Mouse (Mus musculus): ENCODE measurements around the gene Tceal7. TPM values are rescaled to one million over a fixed set of nuclear protein-coding genes. Genes with fewer than 3 reads are reported as not detected.

Tceal7 gene
- polyA plus RNA-seq, 1 experiment from 2014 or later = 6.1 TPM

DNA sequence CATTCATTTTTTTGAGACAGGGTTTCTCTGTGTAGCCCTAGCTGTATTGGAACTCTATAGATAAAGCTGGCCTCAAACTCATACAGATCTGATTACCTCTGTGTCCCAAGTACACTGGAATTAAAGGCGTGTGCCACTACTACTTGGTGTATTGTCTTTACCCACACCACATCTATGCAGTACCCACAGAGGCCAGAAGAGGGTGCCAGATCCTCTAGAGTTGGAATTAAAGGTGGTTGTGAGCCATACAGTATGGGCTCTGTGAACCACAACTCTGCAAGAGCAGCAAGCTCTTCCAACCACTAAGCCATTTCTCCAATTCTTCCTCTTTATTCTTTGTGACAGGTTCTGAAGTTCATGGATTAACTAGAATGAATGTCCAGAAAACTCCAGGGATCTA, 17.7 kb upstream of the Tceal7 start:
- Histone ChIP-seq H3K4me1 (ENCODE audit: insufficient read depth, low read length) (no peaks in the 10 kb centered on the region), H3K4me3 (ENCODE audit: low read length) (no peak overlapping the region), H3K36me3 (ENCODE audit: insufficient read depth, low read length) (no peaks in the 10 kb centered on the region), H3K27ac (ENCODE audit: low read length) (no peak overlapping the region), H3K27me3 (ENCODE audit: insufficient read depth, low read length) (peaks cover 7% of the 10 kb centered on the region; the same call in 1 of the 2 replicates), H3K9ac (replicated peaks; ENCODE audit: low read length) (no peak overlapping the region), H3K4me2 (replicated peaks; ENCODE audit: low read depth, low read length) (no peak overlapping the region), H3K9me3 (ENCODE audit: low read length) (0 out of 2 replicates have a peak, but pooled peaks cover 2% of the 10 kb centered on the region)
- ATAC-seq (ENCODE audit: low FRiP score, low TSS enrichment) = no peak
- WGBS = 50% methylated on average over 1 of the region's 1 CpGs

DNA sequence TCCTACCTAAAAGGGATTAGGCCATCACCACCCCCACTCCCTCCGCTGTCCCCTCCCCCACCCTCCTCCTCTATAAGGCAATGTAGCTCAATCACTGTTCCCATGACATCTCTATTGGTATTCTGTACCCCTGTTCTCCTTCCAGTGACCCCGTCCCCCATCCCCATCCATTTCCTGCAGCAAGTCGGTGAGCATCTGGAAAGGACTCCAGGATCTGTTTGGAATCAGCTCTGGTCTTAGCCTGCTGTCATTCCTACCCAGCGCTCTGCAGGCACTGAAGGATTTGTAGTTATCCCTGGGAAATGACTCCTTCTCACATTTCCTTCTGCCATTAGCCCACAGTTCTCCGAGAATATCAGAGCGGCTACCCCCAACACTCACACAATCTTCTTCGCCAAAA, 11.3 kb upstream of the Tceal7 start:
- ATAC-seq (ENCODE audit: low FRiP score, low TSS enrichment) = no peak
- H3K4me1 ChIP-seq (ENCODE audit: insufficient read depth, low read length) = no peaks in the 10 kb centered on the region
- no peak overlapping the region for H3K27ac ChIP-seq (ENCODE audit: low read length)
- 0 out of 2 replicates have a peak overlapping the region, but pooled peaks have one; percentile 38 for H3K9ac ChIP-seq (replicated peaks; ENCODE audit: low read length)
- H3K9me3 ChIP-seq (ENCODE audit: low read length) = no peaks in the 10 kb centered on the region
- 35% methylated on average over 7 of the region's 7 CpGs for WGBS
- H3K27me3 ChIP-seq (ENCODE audit: insufficient read depth, low read length) = peaks cover 9% of the 10 kb centered on the region
- peak overlapping the region; percentile 42 for H3K4me3 ChIP-seq (ENCODE audit: low read length)
- H3K36me3 ChIP-seq (ENCODE audit: insufficient read depth, low read length) = no peaks in the 10 kb centered on the region
- H3K4me2 ChIP-seq (replicated peaks; ENCODE audit: low read depth, low read length) = peak overlapping the region; percentile 56

GRCm38 (mm10) chrX:136203664-136204066, 10.9 kb upstream of the Tceal7 start, which contains the start of gene Tceal5:
Gene Tceal5 (minus strand): TSS chrX:136203876.
- H3K9ac ChIP-seq (replicated peaks; ENCODE audit: low read length) = 0 out of 2 replicates have a peak within 1 kb of the TSS, but pooled peaks have one; percentile 38
- ATAC-seq (ENCODE audit: low FRiP score, low TSS enrichment) = peak; percentile 54; the same call in 1 of the 2 replicates

DNA sequence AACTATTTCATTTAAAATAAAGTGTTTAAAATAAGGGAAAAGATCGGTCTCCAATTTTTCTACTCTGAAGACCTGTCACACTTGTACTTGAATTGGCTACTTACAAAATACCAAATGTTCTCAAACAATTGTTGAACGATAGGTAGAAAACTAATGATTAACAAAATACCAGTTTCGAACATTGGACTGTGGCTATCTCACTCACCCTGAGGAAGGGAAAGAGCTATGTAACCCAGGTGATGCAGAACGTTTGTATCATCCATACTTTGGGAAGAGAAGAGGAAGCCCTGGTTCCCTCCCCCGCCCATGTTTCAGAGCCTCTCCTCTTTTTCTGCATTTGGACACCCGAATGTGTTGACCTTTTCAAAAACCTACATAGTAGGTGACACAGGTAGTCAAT, 10.2 kb upstream of the Tceal7 start:
- H3K36me3 ChIP-seq (ENCODE audit: insufficient read depth, low read length) = no peaks in the 10 kb centered on the region
- no peak overlapping the region for H3K4me3 ChIP-seq (ENCODE audit: low read length)
- H3K4me2 ChIP-seq (replicated peaks; ENCODE audit: low read depth, low read length) = no peak overlapping the region
- no peaks in the 10 kb centered on the region for H3K9me3 ChIP-seq (ENCODE audit: low read length)
- H3K4me1 ChIP-seq (ENCODE audit: insufficient read depth, low read length) = no peaks in the 10 kb centered on the region
- peaks cover 9% of the 10 kb centered on the region for H3K27me3 ChIP-seq (ENCODE audit: insufficient read depth, low read length)
- 78% methylated on average over 6 of the region's 6 CpGs for WGBS
- ATAC-seq (ENCODE audit: low FRiP score, low TSS enrichment) = no peak
- no peak overlapping the region for H3K9ac ChIP-seq (replicated peaks; ENCODE audit: low read length)
- H3K27ac ChIP-seq (ENCODE audit: low read length) = no peak overlapping the region

More at GRCm38 (mm10) chrX:136203664-136204066, 10.9 kb upstream of the Tceal7 start, which contains the start of gene Tceal5:
- WGBS = 31% methylated on average over 9 of the region's 9 CpGs
- H3K4me2 ChIP-seq (replicated peaks; ENCODE audit: low read depth, low read length) = peak within 1 kb of the TSS; percentile 56
- peak within 1 kb of the TSS; percentile 42 for H3K4me3 ChIP-seq (ENCODE audit: low read length)
- H3K4me1 ChIP-seq (ENCODE audit: insufficient read depth, low read length) = no peaks in the 10 kb centered on the region
- no peaks in the 10 kb centered on the region for H3K36me3 ChIP-seq (ENCODE audit: insufficient read depth, low read length)
- no peak within 1 kb of the TSS for H3K27ac ChIP-seq (ENCODE audit: low read length)
- peaks cover 9% of the 10 kb centered on the region for H3K27me3 ChIP-seq (ENCODE audit: insufficient read depth, low read length)
- no peaks in the 10 kb centered on the region for H3K9me3 ChIP-seq (ENCODE audit: low read length)

DNA sequence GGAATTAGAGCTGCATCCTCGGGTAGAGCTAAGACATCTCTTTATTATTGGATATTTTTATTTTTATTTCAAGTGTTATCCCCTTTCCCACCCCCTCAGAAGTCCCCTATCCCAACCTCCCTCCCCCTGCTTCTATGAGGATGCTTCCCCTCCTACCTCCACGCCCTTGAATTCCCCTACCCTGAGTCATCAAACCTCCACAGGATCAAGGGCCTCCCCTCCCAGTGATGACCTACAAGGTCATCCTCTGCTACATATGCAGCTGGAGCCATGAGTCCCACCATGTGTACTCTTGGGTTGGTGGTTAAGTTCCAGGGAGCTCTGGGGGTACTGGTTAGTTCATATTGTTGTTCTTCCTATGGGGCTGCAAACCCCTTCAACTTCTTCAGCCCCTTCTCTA, 1.2 kb upstream of the Tceal7 start:
- no peak for ATAC-seq (ENCODE audit: low FRiP score, low TSS enrichment)
- H3K27me3 ChIP-seq (ENCODE audit: insufficient read depth, low read length) = 0 out of 2 replicates have a peak, but pooled peaks cover 4% of the 10 kb centered on the region
- H3K4me1 ChIP-seq (ENCODE audit: insufficient read depth, low read length) = no peaks in the 10 kb centered on the region
- 69% methylated on average over 2 of the region's 2 CpGs for WGBS
- H3K4me2 ChIP-seq (replicated peaks; ENCODE audit: low read depth, low read length) = no peak overlapping the region
- H3K27ac ChIP-seq (ENCODE audit: low read length) = no peak overlapping the region
- H3K9me3 ChIP-seq (ENCODE audit: low read length) = no peaks in the 10 kb centered on the region
- H3K9ac ChIP-seq (replicated peaks; ENCODE audit: low read length) = no peak overlapping the region
- H3K36me3 ChIP-seq (ENCODE audit: insufficient read depth, low read length) = no peaks in the 10 kb centered on the region
- no peak overlapping the region for H3K4me3 ChIP-seq (ENCODE audit: low read length)

- 52% methylated on average over 1 of the region's 1 CpGs for WGBS
- no peaks in the 10 kb centered on the region for H3K4me1 ChIP-seq (ENCODE audit: insufficient read depth, low read length)
Measured at GRCm38 (mm10) chrX:136216303-136216702, 1.7 kb downstream of the Tceal7 start.

DNA sequence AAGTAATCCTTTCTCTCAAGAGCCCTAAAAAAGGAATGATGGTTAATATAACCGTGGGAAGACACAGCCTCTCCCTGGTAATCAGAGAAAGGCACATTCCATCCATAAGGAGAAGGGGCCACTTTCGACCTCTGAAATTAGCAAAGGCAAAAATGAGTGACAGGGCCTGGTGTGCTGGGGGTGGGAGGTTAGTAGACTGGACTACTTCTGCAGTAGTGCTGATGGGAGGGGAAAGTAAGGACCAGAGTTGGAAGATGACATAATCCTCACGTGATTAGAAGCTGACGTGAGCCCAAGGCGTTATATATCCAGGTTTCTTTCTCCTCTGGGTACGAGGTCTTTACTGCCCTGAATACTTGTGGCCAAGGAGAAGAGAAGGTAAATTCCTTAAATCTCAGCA, 9.1 kb downstream of the Tceal7 start:
- Histone ChIP-seq H3K4me2 (replicated peaks; ENCODE audit: low read depth, low read length) (no peak overlapping the region), H3K4me3 (ENCODE audit: low read length) (no peak overlapping the region), H3K27ac (ENCODE audit: low read length) (no peak overlapping the region), H3K9me3 (ENCODE audit: low read length) (no peaks in the 10 kb centered on the region), H3K9ac (replicated peaks; ENCODE audit: low read length) (no peak overlapping the region), H3K36me3 (ENCODE audit: insufficient read depth, low read length) (no peaks in the 10 kb centered on the region), H3K4me1 (ENCODE audit: insufficient read depth, low read length) (no peaks in the 10 kb centered on the region), H3K27me3 (ENCODE audit: insufficient read depth, low read length) (peaks cover 7% of the 10 kb centered on the region; the same call in 1 of the 2 replicates)
- 67% methylated on average over 6 of the region's 6 CpGs for WGBS
- no peak for ATAC-seq (ENCODE audit: low FRiP score, low TSS enrichment)

More at GRCm38 (mm10) chrX:136216303-136216702, 1.7 kb downstream of the Tceal7 start:
- H3K9me3 ChIP-seq (ENCODE audit: low read length) = no peaks in the 10 kb centered on the region
- H3K4me2 ChIP-seq (replicated peaks; ENCODE audit: low read depth, low read length) = no peak overlapping the region
- no peak overlapping the region for H3K9ac ChIP-seq (replicated peaks; ENCODE audit: low read length)
- H3K27me3 ChIP-seq (ENCODE audit: insufficient read depth, low read length) = peaks cover 7% of the 10 kb centered on the region; the same call in 1 of the 2 replicates
- H3K36me3 ChIP-seq (ENCODE audit: insufficient read depth, low read length) = no peaks in the 10 kb centered on the region
- ATAC-seq (ENCODE audit: low FRiP score, low TSS enrichment) = no peak
- no peak overlapping the region for H3K27ac ChIP-seq (ENCODE audit: low read length)
- H3K4me3 ChIP-seq (ENCODE audit: low read length) = no peak overlapping the region

- WGBS = 57% methylated on average over 5 of the region's 5 CpGs
- H3K4me3 ChIP-seq (ENCODE audit: low read length) = no peak overlapping the region
- H3K4me1 ChIP-seq (ENCODE audit: insufficient read depth, low read length) = no peaks in the 10 kb centered on the region
- H3K27me3 ChIP-seq (ENCODE audit: insufficient read depth, low read length) = peaks cover 10% of the 10 kb centered on the region
- no peak overlapping the region for H3K4me2 ChIP-seq (replicated peaks; ENCODE audit: low read depth, low read length)
- 0 out of 2 replicates have a peak, but pooled peaks have one; percentile 39 for ATAC-seq (ENCODE audit: low FRiP score, low TSS enrichment)
- no peaks in the 10 kb centered on the region for H3K36me3 ChIP-seq (ENCODE audit: insufficient read depth, low read length)
- no peak overlapping the region for H3K27ac ChIP-seq (ENCODE audit: low read length)
- no peak overlapping the region for H3K9ac ChIP-seq (replicated peaks; ENCODE audit: low read length)
- H3K9me3 ChIP-seq (ENCODE audit: low read length) = no peaks in the 10 kb centered on the region
Measured at GRCm38 (mm10) chrX:136227768-136228167, 13.2 kb downstream of the Tceal7 start.

- Histone ChIP-seq H3K27me3 (ENCODE audit: insufficient read depth, low read length) (peaks cover 2% of the 10 kb centered on the region; the same call in 1 of the 2 replicates), H3K9ac (replicated peaks; ENCODE audit: low read length) (no peak overlapping the region), H3K9me3 (ENCODE audit: low read length) (no peaks in the 10 kb centered on the region), H3K36me3 (ENCODE audit: insufficient read depth, low read length) (no peaks in the 10 kb centered on the region), H3K4me2 (replicated peaks; ENCODE audit: low read depth, low read length) (no peak overlapping the region), H3K27ac (ENCODE audit: low read length) (no peak overlapping the region), H3K4me1 (ENCODE audit: insufficient read depth, low read length) (no peaks in the 10 kb centered on the region), H3K4me3 (ENCODE audit: low read length) (no peak overlapping the region)
- no peak for ATAC-seq (ENCODE audit: low FRiP score, low TSS enrichment)
- 56% methylated on average over 3 of the region's 3 CpGs for WGBS
Measured at GRCm38 (mm10) chrX:136238118-136238517, 23.5 kb downstream of the Tceal7 start.

DNA sequence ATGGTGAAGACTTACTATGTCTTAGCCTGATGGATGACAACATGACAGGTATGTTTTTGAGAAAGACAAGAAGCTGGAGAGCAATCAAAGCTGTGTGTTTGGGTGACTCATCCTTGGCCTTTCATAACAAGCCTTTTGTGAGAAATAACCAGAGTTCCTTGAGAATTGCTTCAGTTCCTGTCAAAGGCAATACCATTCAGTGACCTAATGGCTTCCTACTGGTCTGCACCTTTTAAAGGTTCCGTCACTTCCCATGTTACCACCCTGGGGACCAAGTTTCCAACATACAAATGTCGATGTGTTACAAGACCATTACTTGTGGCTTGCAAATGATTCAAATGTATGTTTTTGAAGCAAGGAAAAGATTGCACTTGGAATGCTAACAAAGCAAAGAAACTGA, 28.6 kb downstream of the Tceal7 start:
- Histone ChIP-seq H3K4me2 (replicated peaks; ENCODE audit: low read depth, low read length) (no peak overlapping the region), H3K27ac (ENCODE audit: low read length) (no peak overlapping the region), H3K4me3 (ENCODE audit: low read length) (no peak overlapping the region), H3K9me3 (ENCODE audit: low read length) (no peaks in the 10 kb centered on the region), H3K4me1 (ENCODE audit: insufficient read depth, low read length) (no peaks in the 10 kb centered on the region), H3K36me3 (ENCODE audit: insufficient read depth, low read length) (peaks cover 7% of the 10 kb centered on the region; the same call in 1 of the 2 replicates), H3K9ac (replicated peaks; ENCODE audit: low read length) (no peak overlapping the region), H3K27me3 (ENCODE audit: insufficient read depth, low read length) (0 out of 2 replicates have a peak, but pooled peaks cover 2% of the 10 kb centered on the region)
- no peak for ATAC-seq (ENCODE audit: low FRiP score, low TSS enrichment)
- WGBS = 84% methylated on average over 2 of the region's 2 CpGs

All from kidney, embryonic 16.5 days (tissue).